Mouse (Mus musculus): ENCODE data around the gene Ift81.
A peak's percentile ranks its signal among the peaks of the same experiment; 100 is the strongest.
"Not testable (repeated sequence)": the region's sequence is repeated elsewhere in the genome, so short reads cannot be mapped to it uniquely, and the experiment has no call there.

Ift81 gene

GRCm38 (mm10) chr5:122613908-122614732 is at the start of gene Ift81:
Gene Ift81 (minus strand): TSS chr5:122614518.
- DNase-seq (ENCODE audit: low spot score in 2 of 2) = peak; percentile 88 to 94

GRCm38 (mm10) chr5:122662501-122662900 is 48.2 kb upstream of the Ift81 start:
- no peak for DNase-seq (ENCODE audit: low spot score in 2 of 2)

GRCm38 (mm10) chr5:122656808-122657207 is 42.5 kb upstream of the Ift81 start:
- DNase-seq (ENCODE audit: low spot score in 2 of 2) = no peak

GRCm38 (mm10) chr5:122654268-122654573 is 39.9 kb upstream of the Ift81 start:
- DNase-seq (ENCODE audit: low spot score in 2 of 2) = no peak

GRCm38 (mm10) chr5:122653446-122654267 is 39.3 kb upstream of the Ift81 start:
- DNase-seq (ENCODE audit: low spot score in 2 of 2) = no peak

GRCm38 (mm10) chr5:122653112-122653445 is 38.8 kb upstream of the Ift81 start:
- DNase-seq (ENCODE audit: low spot score in 2 of 2) = no peak

- peak in 1 of 2 experiments; percentile 23 for DNase-seq (ENCODE audit: low spot score in 2 of 2)
Measured at GRCm38 (mm10) chr5:122652506-122652905, 38.2 kb upstream of the Ift81 start.

- DNase-seq (ENCODE audit: low spot score in 2 of 2) = no peak
Measured at GRCm38 (mm10) chr5:122650100-122650499, 35.8 kb upstream of the Ift81 start.

DNA sequence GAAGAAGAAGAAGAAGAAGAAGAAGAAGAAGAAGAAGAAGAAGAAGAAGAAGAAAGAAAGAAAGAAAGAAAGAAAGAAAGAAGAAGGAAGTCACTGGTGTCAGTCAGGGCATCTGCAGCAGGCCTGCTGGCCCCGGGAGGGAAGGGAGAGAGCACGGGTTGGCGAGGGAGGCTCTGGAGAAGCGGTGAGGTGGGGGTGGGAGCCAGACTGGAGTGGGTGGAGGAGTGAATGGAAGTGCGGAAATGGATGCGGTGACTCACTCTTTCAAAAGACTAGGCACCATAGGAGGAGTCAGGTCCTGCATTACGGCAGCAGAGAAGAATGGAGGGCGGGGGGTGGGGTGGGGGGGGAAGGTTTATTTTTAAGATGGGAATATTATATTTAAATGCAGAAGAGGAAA is 34.9 kb upstream of the Ift81 start:
- DNase-seq (ENCODE audit: low spot score in 2 of 2) = no peak

- not testable (repeated sequence) for DNase-seq (ENCODE audit: low spot score in 2 of 2)
Measured at GRCm38 (mm10) chr5:122647952-122648374, 33.6 kb upstream of the Ift81 start.

DNA sequence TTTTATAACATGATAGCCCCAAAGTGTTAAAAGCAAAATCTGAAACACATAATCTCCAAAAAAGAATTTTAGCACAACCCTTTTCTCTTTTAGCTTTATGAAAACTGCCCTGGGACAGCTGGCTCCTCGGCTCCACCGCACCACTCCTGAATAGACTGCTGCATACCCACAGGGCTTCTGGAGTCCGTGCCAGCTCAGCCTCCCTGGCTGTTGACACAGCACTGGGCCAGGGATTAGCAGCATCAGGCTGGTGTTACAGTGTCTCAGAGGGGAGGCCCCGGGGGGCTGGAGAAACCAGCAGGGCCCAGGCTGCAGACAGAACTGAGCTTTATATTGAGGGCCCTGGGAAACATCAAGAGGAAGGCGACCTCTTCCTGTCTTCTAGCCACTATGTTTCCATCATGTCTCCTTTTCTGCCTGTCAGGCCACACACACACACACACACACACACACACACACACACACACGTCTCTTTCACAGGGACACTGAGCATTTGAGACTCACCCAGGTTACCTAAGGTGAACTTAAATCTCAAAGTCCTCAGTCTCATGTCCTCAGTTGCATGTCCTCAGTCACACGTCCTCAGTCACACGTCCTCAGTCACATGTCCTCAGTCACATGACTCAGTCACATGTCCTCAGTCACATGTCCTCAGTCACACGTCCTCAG is 33.1 kb upstream of the Ift81 start:
- DNase-seq (ENCODE audit: low spot score in 2 of 2) = no peak

- no peak for DNase-seq (ENCODE audit: low spot score in 2 of 2)
Measured at GRCm38 (mm10) chr5:122646050-122646449, 31.7 kb upstream of the Ift81 start.

GRCm38 (mm10) chr5:122645290-122645689 is 31.0 kb upstream of the Ift81 start:
- DNase-seq (ENCODE audit: low spot score in 2 of 2) = no peak

GRCm38 (mm10) chr5:122644111-122644607 is 29.8 kb upstream of the Ift81 start:
- DNase-seq (ENCODE audit: low spot score in 2 of 2) = peak; percentile 49 to 76

DNA sequence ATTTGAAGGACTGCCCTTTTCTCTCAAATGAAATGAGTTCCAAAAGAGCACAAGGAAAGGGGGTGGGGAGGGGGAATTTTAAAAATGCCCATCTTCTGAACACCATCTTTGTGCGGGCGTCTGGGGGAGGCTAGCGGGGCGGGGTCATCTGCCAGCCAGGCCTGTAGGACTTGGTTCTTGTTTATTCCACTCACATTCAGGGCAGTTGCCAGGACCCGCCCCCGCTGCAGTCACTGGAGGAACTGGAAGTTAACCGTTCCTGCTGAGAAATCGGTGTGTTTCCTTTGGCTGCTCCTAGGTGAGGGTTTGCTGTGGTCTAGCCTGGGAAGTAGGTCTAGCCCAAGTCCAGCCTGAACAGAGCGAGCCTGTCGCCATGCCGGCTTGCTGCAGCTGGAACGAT is 29.4 kb upstream of the Ift81 start, which contains the start of gene P2rx7:
P2rx7 (plus strand) TSS at position 211 of the 400 bp plus-strand sequence.
- peak; percentile 38 to 65 for DNase-seq (ENCODE audit: low spot score in 2 of 2)

- DNase-seq (ENCODE audit: low spot score in 2 of 2) = no peak
Measured at GRCm38 (mm10) chr5:122639986-122640385, 25.7 kb upstream of the Ift81 start.

DNA sequence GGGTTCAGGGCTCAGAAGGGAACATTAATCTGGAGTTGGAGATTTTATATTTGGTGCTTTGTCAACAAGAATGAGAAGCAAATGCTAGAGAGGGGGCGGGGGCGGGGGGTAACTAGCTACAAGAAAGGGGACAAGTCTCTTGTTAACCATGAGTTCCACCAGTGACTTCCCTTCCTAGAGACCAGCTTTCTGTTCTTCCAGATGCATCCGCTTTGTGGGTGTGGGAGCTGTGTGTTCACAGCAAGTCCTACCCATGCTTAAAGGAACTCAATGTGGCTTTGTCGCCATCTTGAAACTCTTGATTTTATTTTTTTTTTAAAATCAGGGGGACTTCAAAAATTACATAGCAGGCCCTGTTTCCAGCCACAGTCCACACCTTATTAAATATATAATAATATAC is 25.2 kb upstream of the Ift81 start:
- DNase-seq (ENCODE audit: low spot score in 2 of 2) = no peak

- no peak for DNase-seq (ENCODE audit: low spot score in 2 of 2)
Measured at GRCm38 (mm10) chr5:122638296-122638695, 24.0 kb upstream of the Ift81 start.

DNA sequence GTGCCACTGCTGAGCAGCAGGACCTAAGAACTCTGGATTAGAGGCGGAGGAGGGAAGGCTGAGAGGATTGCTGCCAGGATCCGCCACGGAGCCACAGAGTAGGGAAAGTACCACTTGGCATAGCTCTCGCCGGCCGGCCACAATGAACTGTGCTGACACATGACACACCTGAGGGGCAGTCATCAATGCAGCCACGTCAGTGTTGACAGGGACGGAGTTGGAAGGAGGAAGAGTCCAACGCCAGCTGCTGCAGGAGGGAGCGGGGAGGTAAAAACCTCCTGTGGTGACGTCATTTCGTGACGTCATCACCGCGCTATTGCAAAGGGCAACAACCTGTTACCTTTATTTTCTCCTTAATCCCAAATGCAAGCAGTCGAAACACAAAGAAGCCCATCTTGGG is 22.6 kb upstream of the Ift81 start:
- no peak for DNase-seq (ENCODE audit: low spot score in 2 of 2)

DNA sequence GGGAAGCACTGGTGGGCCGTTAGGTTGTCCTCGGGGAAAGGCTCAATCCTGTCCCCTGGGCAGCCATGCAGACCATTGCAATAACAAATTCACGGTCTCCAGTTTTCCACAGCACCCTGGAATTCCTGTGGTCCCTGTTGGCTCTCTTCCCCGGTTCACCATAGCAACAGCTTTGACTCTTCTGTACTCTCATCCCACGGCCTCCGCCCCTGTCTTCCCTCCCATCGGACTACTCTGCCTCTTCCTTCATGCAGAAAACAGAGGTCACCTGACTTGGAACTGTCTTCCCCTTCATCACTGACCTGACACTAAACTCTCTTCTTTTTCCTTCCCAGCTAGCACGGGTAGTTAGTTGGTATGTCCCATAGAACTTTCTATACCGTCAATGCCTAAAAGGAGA is 22.0 kb upstream of the Ift81 start:
- DNase-seq (ENCODE audit: low spot score in 2 of 2) = no peak

- no peak for DNase-seq (ENCODE audit: low spot score in 2 of 2)
Measured at GRCm38 (mm10) chr5:122635228-122635627, 20.9 kb upstream of the Ift81 start.

DNA sequence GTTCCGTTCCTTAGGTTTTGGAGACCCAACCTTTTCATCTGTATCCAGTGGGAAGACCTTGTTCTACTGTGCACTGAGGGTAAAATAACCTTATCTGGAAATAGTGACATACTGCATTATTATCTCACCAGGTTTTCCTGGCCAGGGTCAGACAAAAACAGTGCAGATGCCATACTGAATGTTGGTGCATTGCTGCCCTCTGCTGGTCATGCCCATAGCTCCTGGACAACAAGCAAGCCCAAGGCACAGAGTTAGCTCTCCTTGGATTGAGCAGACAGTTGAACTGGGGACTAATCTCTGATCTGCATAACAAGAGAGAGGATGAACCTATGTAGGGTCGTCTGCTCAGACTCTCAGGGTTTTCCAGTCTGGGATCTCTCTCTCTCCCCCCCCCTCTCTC is 12.9 kb upstream of the Ift81 start:
- DNase-seq (ENCODE audit: low spot score in 2 of 2) = peak; percentile 76 to 91
